Mouse (Mus musculus): ENCODE measurements around the gene Zfp768. TPM values are rescaled to one million over a fixed set of nuclear protein-coding genes. Genes with fewer than 3 reads are reported as not detected.

Gene Zfp768
- total RNA-seq (2023) = 1 to 10 TPM; 7.0 to 9.0 TPM

GRCm38 (mm10) chr7:127345512-127346325 lies at the start of gene Zfp768:
Zfp768 (minus strand) TSS chr7:127345589.

DNA sequence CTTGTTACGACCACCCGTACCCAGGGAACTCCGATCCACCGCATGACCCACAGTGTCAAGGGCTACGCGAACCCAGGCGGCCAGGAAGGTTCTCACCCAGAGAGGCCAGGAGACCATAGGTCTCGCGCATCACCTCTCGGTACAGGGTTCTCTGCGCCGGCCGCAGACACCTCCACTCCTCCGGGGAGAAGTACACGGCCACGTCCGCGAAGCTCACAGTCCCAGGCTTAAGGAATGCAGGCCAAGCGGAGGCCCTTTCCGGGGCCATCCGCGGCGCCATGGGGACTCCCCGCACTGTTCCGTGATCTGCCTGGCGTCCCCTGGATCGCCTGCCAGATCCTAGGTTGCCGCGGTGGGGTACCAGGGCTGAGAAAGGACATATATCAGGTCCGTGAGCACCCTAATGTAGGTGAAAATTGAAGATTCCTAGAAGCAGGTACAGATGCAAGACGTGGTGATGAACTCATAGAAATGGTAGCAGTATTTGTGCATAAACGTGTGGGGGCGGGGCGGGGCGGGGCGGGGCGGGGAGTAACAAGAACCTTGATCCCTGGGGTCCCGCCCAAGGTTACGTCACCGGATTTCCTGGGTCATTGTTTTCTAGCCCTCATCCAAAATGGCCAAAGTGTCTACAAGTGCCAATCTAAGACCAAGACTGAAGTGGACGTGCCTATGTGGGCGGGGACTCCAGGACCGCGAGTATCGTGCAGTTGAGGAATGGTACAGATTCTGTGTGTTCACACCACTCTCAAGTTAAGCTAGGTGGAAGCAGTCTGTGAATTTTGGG lies 48.0 kb upstream of the Zfp768 start, which contains the start of gene E430018J23Rik:
E430018J23Rik (minus strand) TSS at position 473 of the 787 bp plus-strand sequence.

GRCm38 (mm10) chr7:127386641-127387392 lies 41.4 kb upstream of the Zfp768 start, which contains the start of gene 9130019O22Rik:
9130019O22Rik (minus strand) TSS chr7:127387166.

DNA sequence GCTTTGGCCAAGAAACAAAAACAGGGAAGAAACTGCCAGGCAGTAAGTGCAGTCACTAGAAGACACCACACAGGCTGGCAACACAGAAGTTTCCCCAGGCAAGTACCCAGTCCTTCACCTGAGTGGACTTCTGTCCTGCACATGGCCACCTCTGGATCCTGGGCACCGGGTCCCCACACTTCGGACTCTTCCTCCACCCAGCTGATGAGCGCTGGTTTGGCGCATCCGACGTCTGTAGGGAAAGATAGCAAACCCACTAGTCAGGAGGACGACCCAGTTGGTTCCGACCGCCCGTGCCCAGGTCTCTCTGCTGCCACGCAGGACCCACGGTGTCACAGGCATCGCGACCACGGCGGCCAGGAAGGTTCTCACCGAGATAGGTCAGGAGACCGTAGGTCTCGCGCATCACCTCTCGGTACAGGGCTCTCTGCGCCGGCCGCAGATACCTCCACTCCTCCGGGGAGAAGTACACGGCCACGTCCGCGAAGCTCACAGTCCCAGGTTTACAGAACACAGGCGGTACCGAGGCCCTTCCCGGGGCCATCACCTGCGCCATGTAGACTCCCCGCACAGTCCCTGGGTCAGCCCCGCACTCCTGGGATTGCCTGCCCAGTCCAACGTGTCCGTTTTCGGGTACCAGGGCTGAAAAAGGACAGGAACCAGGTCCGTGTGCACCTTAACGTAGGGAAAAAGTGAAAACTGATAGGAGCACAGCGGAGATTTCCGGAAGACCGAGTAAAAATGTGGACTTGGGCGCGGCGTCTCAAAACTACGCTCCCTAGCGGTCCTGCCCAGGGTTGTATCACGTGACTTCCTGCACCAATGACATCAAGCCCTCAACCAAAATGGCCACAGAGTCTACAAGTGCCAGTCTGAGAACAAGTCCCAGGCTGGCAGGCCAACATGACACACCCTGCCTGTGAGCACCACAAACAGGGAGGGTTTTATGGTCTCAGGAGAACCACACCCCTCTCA lies 30.2 kb upstream of the Zfp768 start, which contains the start of gene Zfp747:
Zfp747 (minus strand) TSS at position 780 of the 975 bp plus-strand sequence.

GRCm38 (mm10) chr7:127296098-127296497 lies 49.3 kb downstream of the Zfp768 start, which contains the start of gene Itgal:
Itgal (plus strand) TSS chr7:127296260.

Other genes starting within 250 kb of the Zfp768 start
- 1 to 10 TPM; 4.2 to 6.3 TPM for gene Qprt, start 223.4 kb downstream of the Zfp768 start, total RNA-seq (2023)
- 100 to 1,000 TPM; 126 to 127 TPM for gene Spn, start 207.8 kb downstream of the Zfp768 start, total RNA-seq (2023)
- gene Cd2bp2, start 149.5 kb downstream of the Zfp768 start, total RNA-seq (2023) = 10 to 100 TPM; 47.7 to 62.5 TPM
- 100 to 1,000 TPM; 123 to 138 TPM for gene Tbc1d10b, start 137.1 kb downstream of the Zfp768 start, total RNA-seq (2023)
- 1 to 10 TPM; 7.7 to 8.4 TPM for gene Mylpf, start 136.7 kb downstream of the Zfp768 start, total RNA-seq (2023)
- gene Zfp553, start 112.5 kb downstream of the Zfp768 start, total RNA-seq (2023) = 1 to 10 TPM; 4.2 to 4.5 TPM
- gene Sept1, start 112.5 kb downstream of the Zfp768 start, total RNA-seq (2023) = 100 to 1,000 TPM; 106 to 111 TPM
- gene Zfp771, start 101.3 kb downstream of the Zfp768 start, total RNA-seq (2023) = 1 to 10 TPM; 5.1 to 5.8 TPM
- 10 to 100 TPM; 28.7 to 31.2 TPM for gene Dctpp1, start 84.9 kb downstream of the Zfp768 start, total RNA-seq (2023)
- gene Sephs2, start 71.5 kb downstream of the Zfp768 start, total RNA-seq (2023) = 100 to 1,000 TPM; 115 to 120 TPM
- 100 to 1,000 TPM; 224 to 235 TPM for gene Itgal, start 49.3 kb downstream of the Zfp768 start, total RNA-seq (2023)
- 1 to 10 TPM; 6.7 to 6.8 TPM for gene Zfp747, start 30.5 kb upstream of the Zfp768 start, total RNA-seq (2023)
- gene 9130019O22Rik, start 41.6 kb upstream of the Zfp768 start, total RNA-seq (2023) = 1 to 10 TPM; 1.1 to 3.0 TPM
- gene E430018J23Rik, start 48.0 kb upstream of the Zfp768 start, total RNA-seq (2023) = 1 to 10 TPM; 1.7 to 2.0 TPM
- 1 to 10 TPM; 3.0 to 3.9 TPM for gene Zfp764, start 61.2 kb upstream of the Zfp768 start, total RNA-seq (2023)
- 10 to 100 TPM; 11.8 to 13.5 TPM for gene Zfp688, start 76.5 kb upstream of the Zfp768 start, total RNA-seq (2023)
- gene Zfp689, start 103.6 kb upstream of the Zfp768 start, total RNA-seq (2023) = 1 to 10 TPM; 1.4 to 3.0 TPM
- 100 to 1,000 TPM; 127 to 135 TPM for gene Prr14, start 114.0 kb upstream of the Zfp768 start, total RNA-seq (2023)
- gene Fbrs, start 133.6 kb upstream of the Zfp768 start, total RNA-seq (2023) = 100 to 1,000 TPM; 244 to 257 TPM
- gene Srcap, start 166.4 kb upstream of the Zfp768 start, total RNA-seq (2023) = 10 to 100 TPM; 74.2 to 78.1 TPM
- 10 to 100 TPM; 20.3 to 21.7 TPM for gene Gm42715, start 174.0 kb upstream of the Zfp768 start, total RNA-seq (2023)
- not detected for gene Tmem265, start 215.8 kb upstream of the Zfp768 start, total RNA-seq (2023)
- gene Phkg2, start 227.8 kb upstream of the Zfp768 start, total RNA-seq (2023) = 100 to 1,000 TPM; 104 to 116 TPM
- 10 to 100 TPM; 16.7 to 19.2 TPM for gene Ccdc189, start 243.0 kb upstream of the Zfp768 start, total RNA-seq (2023)
- 100 to 1,000 TPM; 158 to 167 TPM for gene Rnf40, start 243.2 kb upstream of the Zfp768 start, total RNA-seq (2023)